ENCODE assay signal across 8 mouse cellular contexts in genomic region chr5:135148715-135149052, GRCm38 (mm10). TPM values are rescaled to one million over a fixed set of nuclear protein-coding genes. Genes with fewer than 3 reads are reported as not detected.
DNase-seq lines count a peak whose midpoint lies in the region; ATAC-seq and TF ChIP-seq lines count a peak whose summit lies in the region.

No protein-coding gene starts in this region.

- no peak for ATAC-seq in liver, embryonic 12.5 days
- no peak for ATAC-seq in activated CD4-positive, CD25-positive, alpha-beta regulatory T cell, adult 4 months

- H3K4me1 ChIP-seq in testis, adult 2 months (ENCODE audit: control insufficient read depth, insufficient read depth, low read length) = peaks cover 2% of the 10 kb centered on the region
- H3K4me1 ChIP-seq in liver, embryonic 12.5 days = peaks cover 51% of the 10 kb centered on the region

- H3K9ac ChIP-seq in liver, embryonic 12.5 days = peak overlapping the region; percentile 44

- peak overlapping the region; percentile 77 for H3K4me2 ChIP-seq in liver, embryonic 12.5 days

- H3K27ac ChIP-seq in gastrocnemius, adult 2 months = peak overlapping the region; percentile 96
- H3K27ac ChIP-seq in testis, adult 2 months (ENCODE audit: control insufficient read depth, insufficient read depth, low read depth, low read length) = peak overlapping the region; percentile 100
- peak overlapping the region; percentile 95; the same call in 1 of the 2 replicates for H3K27ac ChIP-seq in liver, embryonic 12.5 days

- H3K27me3 ChIP-seq in testis, adult 2 months (ENCODE audit: control insufficient read depth, insufficient read depth, low read length) = no peaks in the 10 kb centered on the region
- H3K27me3 ChIP-seq in liver, embryonic 12.5 days (replicated peaks) = no peaks in the 10 kb centered on the region

- no peak for TF ChIP-seq POLR2A in testis, adult 2 months (IDR thresholded peaks at IDR 0.05; ENCODE audit: control insufficient read depth, low read depth, low read length)

- H3K9me3 ChIP-seq in liver, embryonic 12.5 days (replicated peaks) = no peaks in the 10 kb centered on the region

- peaks cover 3% of the 10 kb centered on the region for H3K36me3 ChIP-seq in testis, adult 2 months (ENCODE audit: control insufficient read depth, insufficient read depth, low read length)
- H3K36me3 ChIP-seq in liver, embryonic 12.5 days = peaks cover 19% of the 10 kb centered on the region

- WGBS in liver, embryonic 12.5 days (ENCODE audit: insufficient replicate concordance) = 2% methylated on average over 13 of the region's 13 CpGs

- TF ChIP-seq CTCF in gastrocnemius, adult 2 months (IDR thresholded peaks at IDR 0.05) = no peak
- no peak for TF ChIP-seq CTCF in testis, adult 2 months (IDR thresholded peaks at IDR 0.05; ENCODE audit: control insufficient read depth, insufficient read depth, insufficient replicate concordance, low read depth, low read length)

- intact Hi-C loops in gastrocnemius, adult 2 months (cut with DNase I) = loop anchor here (1.0 kb wide), 2 partner anchors 20 to 39 kb away; partner anchors contain the start of genes Baz1b and Bcl7b
- intact Hi-C loops in gastrocnemius, postnatal 36 days (cut with DNase I) = no loop called here
- intact Hi-C loops in left cerebral cortex, postnatal 36 days (cut with DNase I) = loop anchor here (1.0 to 2.0 kb wide), 2 partner anchors 20 to 38 kb away; partner anchors contain the start of genes Baz1b and Bcl7b

- DNase-seq in gastrocnemius, adult 2 months = no peak
- no peak for DNase-seq in gastrocnemius, postnatal 25 days
- DNase-seq in testis, postnatal 14 days (ENCODE audit: low spot score) = no peak
- no peak for DNase-seq in gastrocnemius, postnatal 36 days
- no peak for DNase-seq in left cerebral cortex, postnatal 36 days (ENCODE audit: low spot score in 2 of 2)

- H3K4me3 ChIP-seq in gastrocnemius, adult 2 months = peak overlapping the region; percentile 89
- peak overlapping the region; percentile 100 for H3K4me3 ChIP-seq in testis, adult 2 months (ENCODE audit: control insufficient read depth, low read depth, low read length)
- peak overlapping the region; percentile 90 for H3K4me3 ChIP-seq in liver, embryonic 12.5 days

RNA-seq across cellular contexts. Expression of gene Tbl2, which starts 0.8 kb away (rescaled TPM):
- 1 to 10 TPM; 8.8 to 9.1 TPM for total RNA-seq in gastrocnemius, adult 2 months (2021)
- total RNA-seq in gastrocnemius, postnatal 25 days (2021) = 10 to 100 TPM in 1 of 2 experiments, 1 to 10 TPM in 1; 7.5 to 10.5 TPM
- 63.4 and 65.5 TPM in 2 replicates for polyA plus RNA-seq in testis, adult 2 months (2012; rRNA removed)
- 17.1 and 18.9 TPM in 2 replicates for polyA plus RNA-seq in liver, embryonic 12.5 days (2016; fragmentation: Nextera tagmentation; extraction: Ambion mirVana)
- polyA plus RNA-seq in activated CD4-positive, CD25-positive, alpha-beta regulatory T cell, adult 4 months (2017; shearing (Covaris generic)) = 1 to 10 TPM; 5.2 to 5.4 TPM
- 1 to 10 TPM; 9.7 to 9.8 TPM for total RNA-seq in gastrocnemius, postnatal 36 days (2021)
- total RNA-seq in left cerebral cortex, postnatal 36 days (2021) = 10 to 100 TPM; 28.4 to 30.8 TPM

RNA-seq across cellular contexts. Expression of gene Bcl7b, which starts 19.4 kb away (rescaled TPM):
- total RNA-seq in gastrocnemius, adult 2 months (2021) = 10 to 100 TPM; 28.3 to 28.6 TPM
- total RNA-seq in gastrocnemius, postnatal 25 days (2021) = 10 to 100 TPM; 27.1 to 27.4 TPM
- 33.8 and 36.7 TPM in 2 replicates for polyA plus RNA-seq in testis, adult 2 months (2012; rRNA removed)
- 38.2 and 44.3 TPM in 2 replicates for polyA plus RNA-seq in liver, embryonic 12.5 days (2016; fragmentation: Nextera tagmentation; extraction: Ambion mirVana)
- polyA plus RNA-seq in activated CD4-positive, CD25-positive, alpha-beta regulatory T cell, adult 4 months (2017; shearing (Covaris generic)) = 10 to 100 TPM; 41.8 to 53.6 TPM
- 10 to 100 TPM; 23.6 to 26.9 TPM for total RNA-seq in gastrocnemius, postnatal 36 days (2021)
- 10 to 100 TPM; 54.7 to 58.3 TPM for total RNA-seq in left cerebral cortex, postnatal 36 days (2021)

RNA-seq across cellular contexts. Expression of gene Baz1b, which starts 38.4 kb away (rescaled TPM):
- 10 to 100 TPM; 32.7 to 36.8 TPM for total RNA-seq in gastrocnemius, adult 2 months (2021)
- 10 to 100 TPM; 25.7 to 29.2 TPM for total RNA-seq in gastrocnemius, postnatal 25 days (2021)
- polyA plus RNA-seq in testis, adult 2 months (2012; rRNA removed) = 6.4 and 7.7 TPM in 2 replicates
- polyA plus RNA-seq in liver, embryonic 12.5 days (2016; fragmentation: Nextera tagmentation; extraction: Ambion mirVana) = 35.2 and 37.6 TPM in 2 replicates
- polyA plus RNA-seq in activated CD4-positive, CD25-positive, alpha-beta regulatory T cell, adult 4 months (2017; shearing (Covaris generic)) = 10 to 100 TPM; 20.8 to 23.9 TPM
- 10 to 100 TPM; 26.1 to 26.3 TPM for total RNA-seq in gastrocnemius, postnatal 36 days (2021)
- total RNA-seq in left cerebral cortex, postnatal 36 days (2021) = 10 to 100 TPM; 60.9 to 85.3 TPM

RNA-seq across cellular contexts. Expression of gene Mlxipl, which starts 59.0 kb away (rescaled TPM):
- total RNA-seq in gastrocnemius, adult 2 months (2021) = 100 to 1,000 TPM in 1 of 2 experiments, 10 to 100 TPM in 1; 64.8 to 100 TPM
- total RNA-seq in gastrocnemius, postnatal 25 days (2021) = 10 to 100 TPM; 72.1 to 80.3 TPM
- polyA plus RNA-seq in testis, adult 2 months (2012; rRNA removed) = 16.7 and 19.6 TPM in 2 replicates
- polyA plus RNA-seq in liver, embryonic 12.5 days (2016; fragmentation: Nextera tagmentation; extraction: Ambion mirVana) = 11.6 and 12.2 TPM in 2 replicates
- polyA plus RNA-seq in activated CD4-positive, CD25-positive, alpha-beta regulatory T cell, adult 4 months (2017; shearing (Covaris generic)) = not detected
- total RNA-seq in gastrocnemius, postnatal 36 days (2021) = 10 to 100 TPM; 62.4 to 79.9 TPM
- total RNA-seq in left cerebral cortex, postnatal 36 days (2021) = 1 to 10 TPM; 2.4 to 4.7 TPM
